Mouse (Mus musculus) right cerebral cortex, postnatal 14 days (tissue): ENCODE data around the gene Zdhhc24.
"Not testable (repeated sequence)": the region's sequence is repeated elsewhere in the genome, so short reads cannot be mapped to it uniquely, and the experiment has no call there.

Experiments
- DNase-seq: peaks from one replicate; pipeline ENCODE4 v3.0.0; 2022

The Zdhhc24 gene

GRCm38 (mm10) chr19:4878405-4879323 is at the start of gene Zdhhc24:
Zdhhc24 (plus strand) TSS chr19:4878668.
- peak; percentile 93 for DNase-seq

DNA sequence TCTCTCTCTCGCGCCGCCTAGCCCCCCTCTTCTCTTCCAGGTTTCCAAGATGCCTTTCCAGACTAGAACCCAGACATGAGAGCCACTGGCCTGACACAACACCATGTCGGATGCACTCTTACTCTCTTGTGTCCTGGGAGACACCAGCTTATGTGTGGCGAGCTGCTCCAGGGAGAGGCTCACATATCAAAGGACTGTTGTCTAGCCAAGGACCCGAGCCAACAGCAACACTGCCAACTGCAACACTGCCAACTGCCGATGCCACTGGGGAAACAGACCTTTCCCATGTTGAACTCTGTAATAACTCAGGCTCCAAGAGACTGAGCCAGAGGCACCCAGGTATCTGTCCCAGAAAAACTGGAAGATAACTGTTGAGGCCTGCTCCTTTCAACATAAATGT is 49.3 kb upstream of the Zdhhc24 start:
- DNase-seq, result peak; percentile 32

GRCm38 (mm10) chr19:4833977-4834376 is 44.5 kb upstream of the Zdhhc24 start:
- no peak for DNase-seq

DNA sequence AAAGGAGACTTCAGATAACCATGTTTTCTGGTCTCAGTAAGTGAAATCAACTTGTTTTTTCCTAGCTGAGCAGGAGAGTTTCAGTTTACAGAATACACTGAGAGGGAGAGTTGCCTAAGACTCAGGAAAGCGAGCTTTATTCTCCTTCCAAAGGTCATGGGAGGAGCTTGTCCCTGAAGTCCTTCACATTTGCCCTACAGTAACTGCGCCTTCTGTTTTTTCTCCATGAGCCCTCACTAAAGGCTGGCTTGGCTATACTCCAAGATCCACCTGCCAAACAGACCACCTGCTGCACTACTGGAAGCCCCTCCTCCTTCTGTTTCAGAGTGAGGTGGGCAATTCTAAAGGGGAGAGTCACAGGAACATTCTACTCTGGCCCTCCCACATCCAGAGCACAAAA is 42.4 kb upstream of the Zdhhc24 start:
- no peak for DNase-seq

DNA sequence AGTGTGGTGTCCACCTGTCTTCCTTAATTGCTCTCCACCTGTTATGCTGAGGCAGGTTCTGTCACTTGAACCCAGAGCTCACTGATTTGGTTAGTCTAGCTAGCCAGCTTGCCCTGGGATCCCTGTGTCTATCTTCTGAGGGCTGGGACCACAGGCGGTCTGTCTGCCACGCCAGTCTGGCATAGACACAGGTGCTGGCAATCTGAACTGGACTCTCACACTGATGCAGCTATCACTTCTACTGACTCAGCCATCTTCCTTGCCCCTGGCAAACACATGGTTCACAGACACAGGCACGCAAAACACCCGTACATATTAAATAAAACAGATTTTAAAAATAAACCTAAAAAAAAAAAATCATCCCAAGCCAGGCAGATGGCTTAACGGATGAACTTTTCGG is 41.4 kb upstream of the Zdhhc24 start:
- no peak for DNase-seq

GRCm38 (mm10) chr19:4838526-4839140 is 39.8 kb upstream of the Zdhhc24 start:
- DNase-seq, result no peak

GRCm38 (mm10) chr19:4839149-4839548 is 39.3 kb upstream of the Zdhhc24 start, which contains the start of the genes Ccs and Ccdc87:
Ccs (minus strand) TSS chr19:4839332.
Ccdc87 (plus strand) TSS chr19:4839366.
- DNase-seq, result peak; percentile 95

DNA sequence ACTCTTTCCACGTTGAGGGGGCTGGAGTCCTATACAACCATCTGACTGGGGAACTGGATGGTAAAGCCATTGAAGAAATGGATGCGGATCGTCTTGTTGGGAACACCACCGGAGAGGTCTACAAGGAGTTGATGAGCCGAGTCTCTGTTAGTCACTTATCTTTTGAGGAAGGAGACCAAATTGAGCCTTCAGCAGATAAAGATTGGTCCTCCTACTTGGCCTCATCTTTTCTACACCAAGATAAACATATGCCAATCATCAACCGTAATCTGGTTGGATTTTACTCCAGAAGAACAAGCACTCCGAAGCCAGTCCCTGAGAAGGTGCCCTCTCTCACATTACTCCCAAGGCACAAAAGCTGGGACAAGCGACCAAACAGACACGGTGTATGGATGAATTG is 37.6 kb upstream of the Zdhhc24 start:
- DNase-seq, result no peak

GRCm38 (mm10) chr19:4842611-4843010 is 35.9 kb upstream of the Zdhhc24 start:
- DNase-seq, result no peak

DNA sequence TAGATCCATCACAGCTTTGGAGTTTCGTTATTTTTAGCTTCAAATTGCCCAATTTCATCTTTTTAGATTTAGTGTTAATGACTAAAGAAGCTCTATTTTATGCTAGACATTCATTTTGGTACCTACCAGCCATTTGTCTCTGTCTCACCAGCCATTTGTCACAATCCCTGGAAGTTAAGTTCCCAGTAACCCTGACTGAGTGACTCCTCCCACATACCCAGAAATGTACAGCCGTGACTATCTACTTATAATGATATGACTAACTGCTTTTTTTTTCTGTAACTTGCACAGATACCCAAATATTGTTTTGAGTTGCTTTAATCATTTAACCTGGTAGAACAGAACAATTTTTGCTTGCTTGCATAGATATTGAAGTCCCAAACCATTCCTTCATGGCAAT is 32.6 kb upstream of the Zdhhc24 start:
- no peak for DNase-seq

GRCm38 (mm10) chr19:4847490-4847889 is 31.0 kb upstream of the Zdhhc24 start:
- DNase-seq, result no peak

- DNase-seq, result no peak
Measured at GRCm38 (mm10) chr19:4849800-4850199, 28.7 kb upstream of the Zdhhc24 start.

- DNase-seq, result no peak
Measured at GRCm38 (mm10) chr19:4850281-4850680, 28.2 kb upstream of the Zdhhc24 start.

GRCm38 (mm10) chr19:4854552-4855469 is 23.7 kb upstream of the Zdhhc24 start, which contains the start of gene Ctsf:
Ctsf (plus strand) TSS chr19:4855130.
- DNase-seq, result peak; percentile 92

- DNase-seq, result no peak
Measured at GRCm38 (mm10) chr19:4855470-4855820, 23.0 kb upstream of the Zdhhc24 start.

GRCm38 (mm10) chr19:4855951-4856350 is 22.5 kb upstream of the Zdhhc24 start:
- no peak for DNase-seq

DNA sequence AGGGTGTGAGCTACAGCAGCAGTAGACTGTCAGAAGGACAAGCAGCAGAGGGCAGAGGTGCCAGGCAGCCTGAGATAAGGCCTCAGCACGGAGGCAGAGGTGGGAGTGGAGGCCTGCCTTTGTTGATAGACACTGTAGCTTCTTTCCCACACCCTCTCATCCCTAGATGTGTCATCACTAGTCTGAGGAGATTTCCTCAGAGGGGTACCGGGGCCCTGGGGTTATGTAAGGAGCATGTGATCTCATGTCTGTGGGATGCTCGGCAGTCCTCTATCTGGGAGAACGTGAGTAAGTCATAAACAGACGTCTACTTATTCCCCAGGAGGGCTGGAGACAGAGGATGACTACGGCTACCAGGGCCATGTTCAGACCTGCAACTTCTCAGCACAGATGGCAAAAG is 19.4 kb upstream of the Zdhhc24 start:
- no peak for DNase-seq

- no peak for DNase-seq
Measured at GRCm38 (mm10) chr19:4863048-4863447, 15.4 kb upstream of the Zdhhc24 start.

DNA sequence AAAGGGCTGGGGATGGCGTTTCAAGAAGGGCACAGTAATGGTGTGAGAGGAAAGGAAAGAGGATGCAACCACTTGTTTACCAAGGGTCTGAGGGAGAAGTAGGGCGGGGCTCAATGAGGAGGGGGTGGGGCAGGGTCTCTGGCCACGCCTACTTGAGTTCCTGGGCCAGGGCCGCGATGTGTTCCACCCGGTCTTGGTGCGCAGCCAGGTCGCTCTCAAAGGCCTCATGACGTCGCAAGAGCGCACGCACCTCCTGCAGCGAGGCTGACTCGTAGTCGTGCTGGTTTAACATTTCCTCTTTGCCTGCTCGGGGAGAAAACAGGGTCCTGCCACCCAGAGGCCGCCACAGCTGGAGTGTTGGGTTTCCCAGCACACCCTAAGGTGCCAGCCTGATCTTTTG is 13.3 kb upstream of the Zdhhc24 start:
- DNase-seq, result no peak

- DNase-seq, result not testable (repeated sequence)
Measured at GRCm38 (mm10) chr19:4874613-4875012, 3.9 kb upstream of the Zdhhc24 start.

DNA sequence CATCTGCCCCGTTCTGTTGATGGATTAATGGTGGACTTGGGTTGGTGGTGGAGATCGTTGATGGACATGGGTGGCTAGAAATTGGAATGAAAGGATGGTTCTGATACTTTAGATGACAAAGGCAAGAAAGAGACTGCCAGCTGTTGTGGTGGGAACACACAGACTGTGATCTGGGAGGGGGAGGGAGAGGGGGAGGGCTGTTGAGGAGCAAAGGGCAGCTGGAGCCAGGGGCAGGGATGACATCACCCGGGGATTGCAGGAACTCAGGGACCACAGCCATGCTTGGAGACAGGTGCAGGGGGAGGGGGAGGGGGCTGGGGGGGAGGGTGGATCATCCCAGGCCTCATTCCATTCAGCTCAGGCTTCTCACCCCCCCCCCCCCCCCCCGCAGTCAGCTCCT is 2.2 kb upstream of the Zdhhc24 start:
- DNase-seq, result no peak

- no peak for DNase-seq
Measured at GRCm38 (mm10) chr19:4876755-4877154, 1.7 kb upstream of the Zdhhc24 start.

DNA sequence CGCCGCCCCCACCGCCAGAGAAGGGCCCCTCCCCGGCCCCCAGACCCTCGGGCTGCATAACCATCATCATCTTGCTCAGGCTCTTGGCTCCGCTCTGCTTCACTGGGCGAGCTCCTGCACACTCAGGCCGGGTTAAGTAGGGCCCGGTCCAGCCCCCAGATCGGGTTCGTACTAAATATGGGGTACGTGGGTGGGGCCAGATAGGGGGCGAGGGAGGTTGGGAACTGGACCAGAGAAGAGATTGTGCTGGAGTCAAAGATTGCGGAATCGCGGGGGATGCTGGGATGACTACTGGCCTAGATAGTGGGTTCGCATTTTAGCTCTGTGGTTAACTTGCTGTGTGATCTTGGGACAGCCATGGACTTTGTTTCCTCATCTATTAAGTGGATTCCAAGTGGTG is 683 bp upstream of the Zdhhc24 start, which contains the start of gene Actn3:
TSS of gene Actn3 (minus strand) at position 125 of the 400 bp plus-strand sequence.
- DNase-seq, result no peak
